Mouse (Mus musculus): Measurements from ENCODE around the gene Gm10073. TPM values are rescaled to one million over a fixed set of nuclear protein-coding genes. Genes with fewer than 3 reads are reported as not detected.
"Not testable (repeated sequence)": the region's sequence is repeated elsewhere in the genome, so short reads cannot be mapped to it uniquely, and the experiment has no call there.

The Gm10073 gene
- polyA plus RNA-seq (2014; fragmentation: Nextera tagmentation; extraction: Ambion mirVana): 10.1 and 11.4 TPM in 2 replicates

GRCm38 (mm10) chr8:106573168-106573567, at the start of gene Gm10073:
TSS of gene Gm10073 (minus strand) at chr8:106573461.
- not testable (repeated sequence) for ATAC-seq (ENCODE audit: insufficient read depth); DNase-seq

GRCm38 (mm10) chr8:106623016-106623415, 49.8 kb upstream of the Gm10073 start:
- H3K9me3 ChIP-seq (ENCODE audit: low read depth, low read length): no peaks in the 10 kb centered on the region
- no peak for TF ChIP-seq CTCF (IDR thresholded peaks at IDR 0.05; ENCODE audit: low read depth)
- H3K4me1 ChIP-seq (ENCODE audit: insufficient read depth): peaks cover 11% of the 10 kb centered on the region
- H3K4me3 ChIP-seq (ENCODE audit: low read depth, low read length): no peak overlapping the region
- WGBS: 33% methylated on average over 5 of the region's 5 CpGs
- H3K36me3 ChIP-seq (ENCODE audit: insufficient read depth): no peaks in the 10 kb centered on the region
- peak overlapping the region; percentile 16; the same call in 1 of the 2 replicates for H3K27ac ChIP-seq (ENCODE audit: low read depth)
- no peak overlapping the region for H3K4me2 ChIP-seq
- H3K9ac ChIP-seq: no peak overlapping the region
- ATAC-seq (ENCODE audit: insufficient read depth) (no peak), DNase-seq (no peak)
- H3K27me3 ChIP-seq (ENCODE audit: insufficient read depth, low read length): no peaks in the 10 kb centered on the region

More at GRCm38 (mm10) chr8:106573168-106573567, at the start of gene Gm10073:
- H3K9me3 ChIP-seq (ENCODE audit: low read depth, low read length); H3K27ac ChIP-seq (ENCODE audit: low read depth); H3K27me3 ChIP-seq (ENCODE audit: insufficient read depth, low read length); H3K9ac ChIP-seq; H3K4me3 ChIP-seq (ENCODE audit: low read depth, low read length); H3K36me3 ChIP-seq (ENCODE audit: insufficient read depth); H3K4me2 ChIP-seq: not testable (repeated sequence)
- WGBS: 20% methylated on average over 19 of the region's 20 CpGs
- H3K4me1 ChIP-seq (ENCODE audit: insufficient read depth): peaks cover 10% of the 10 kb centered on the region; the same call in 1 of the 2 replicates

GRCm38 (mm10) chr8:106620488-106620887, 47.2 kb upstream of the Gm10073 start:
- no peak for TF ChIP-seq CTCF (IDR thresholded peaks at IDR 0.05; ENCODE audit: low read depth)
- ATAC-seq (ENCODE audit: insufficient read depth) (no peak), DNase-seq (no peak)
- WGBS: 59% methylated on average over 2 of the region's 2 CpGs
- Histone ChIP-seq H3K36me3 (ENCODE audit: insufficient read depth) (no peaks in the 10 kb centered on the region), H3K9ac (no peak overlapping the region), H3K4me3 (ENCODE audit: low read depth, low read length) (no peak overlapping the region), H3K27me3 (ENCODE audit: insufficient read depth, low read length) (no peaks in the 10 kb centered on the region), H3K27ac (ENCODE audit: low read depth) (peak overlapping the region; percentile 75; the same call in 1 of the 2 replicates), H3K9me3 (ENCODE audit: low read depth, low read length) (no peaks in the 10 kb centered on the region), H3K4me2 (no peak overlapping the region), H3K4me1 (ENCODE audit: insufficient read depth) (peaks cover 17% of the 10 kb centered on the region)

GRCm38 (mm10) chr8:106619549-106620245, 46.4 kb upstream of the Gm10073 start:
- Histone ChIP-seq H3K36me3 (ENCODE audit: insufficient read depth) (no peaks in the 10 kb centered on the region), H3K4me2 (no peak overlapping the region), H3K9me3 (ENCODE audit: low read depth, low read length) (no peaks in the 10 kb centered on the region), H3K27ac (ENCODE audit: low read depth) (peak overlapping the region; percentile 75), H3K27me3 (ENCODE audit: insufficient read depth, low read length) (no peaks in the 10 kb centered on the region), H3K9ac (no peak overlapping the region), H3K4me1 (ENCODE audit: insufficient read depth) (peaks cover 17% of the 10 kb centered on the region), H3K4me3 (ENCODE audit: low read depth, low read length) (no peak overlapping the region)
- DNase-seq (peak; percentile 81), ATAC-seq (ENCODE audit: insufficient read depth) (peak; percentile 76)
- TF ChIP-seq CTCF (IDR thresholded peaks at IDR 0.05; ENCODE audit: low read depth): no peak
- WGBS: 32% methylated on average over 9 of the region's 9 CpGs

- Histone ChIP-seq H3K27ac (ENCODE audit: low read depth) (no peak overlapping the region), H3K4me1 (ENCODE audit: insufficient read depth) (peaks cover 17% of the 10 kb centered on the region), H3K4me2 (no peak overlapping the region), H3K9me3 (ENCODE audit: low read depth, low read length) (no peaks in the 10 kb centered on the region), H3K4me3 (ENCODE audit: low read depth, low read length) (no peak overlapping the region), H3K9ac (no peak overlapping the region), H3K36me3 (ENCODE audit: insufficient read depth) (no peaks in the 10 kb centered on the region), H3K27me3 (ENCODE audit: insufficient read depth, low read length) (no peaks in the 10 kb centered on the region)
- peak; percentile 33; the same call in 1 of the 2 replicates for TF ChIP-seq CTCF (IDR thresholded peaks at IDR 0.05; ENCODE audit: low read depth)
- no peak for DNase-seq
- ATAC-seq (ENCODE audit: insufficient read depth): no peak
- 58% methylated on average over 6 of the region's 6 CpGs for WGBS
Measured at GRCm38 (mm10) chr8:106618324-106618723, 45.1 kb upstream of the Gm10073 start.

- DNase-seq: no peak
- Histone ChIP-seq H3K4me3 (ENCODE audit: low read depth, low read length) (no peak overlapping the region), H3K9me3 (ENCODE audit: low read depth, low read length) (no peaks in the 10 kb centered on the region), H3K36me3 (ENCODE audit: insufficient read depth) (no peaks in the 10 kb centered on the region), H3K4me2 (no peak overlapping the region), H3K27ac (ENCODE audit: low read depth) (no peak overlapping the region), H3K4me1 (ENCODE audit: insufficient read depth) (peaks cover 17% of the 10 kb centered on the region), H3K27me3 (ENCODE audit: insufficient read depth, low read length) (no peaks in the 10 kb centered on the region), H3K9ac (no peak overlapping the region)
- 64% methylated on average over 6 of the region's 6 CpGs for WGBS
- ATAC-seq (ENCODE audit: insufficient read depth): no peak
- TF ChIP-seq CTCF (IDR thresholded peaks at IDR 0.05; ENCODE audit: low read depth): no peak
Measured at GRCm38 (mm10) chr8:106617865-106618264, 44.6 kb upstream of the Gm10073 start.

GRCm38 (mm10) chr8:106617196-106617595, 43.9 kb upstream of the Gm10073 start:
- DNase-seq: no peak
- Histone ChIP-seq H3K9ac (no peak overlapping the region), H3K27ac (ENCODE audit: low read depth) (peak overlapping the region; percentile 30; the same call in 1 of the 2 replicates), H3K4me3 (ENCODE audit: low read depth, low read length) (no peak overlapping the region), H3K27me3 (ENCODE audit: insufficient read depth, low read length) (no peaks in the 10 kb centered on the region), H3K36me3 (ENCODE audit: insufficient read depth) (no peaks in the 10 kb centered on the region), H3K9me3 (ENCODE audit: low read depth, low read length) (no peaks in the 10 kb centered on the region), H3K4me1 (ENCODE audit: insufficient read depth) (peaks cover 17% of the 10 kb centered on the region), H3K4me2 (no peak overlapping the region)
- no peak for TF ChIP-seq CTCF (IDR thresholded peaks at IDR 0.05; ENCODE audit: low read depth)
- ATAC-seq (ENCODE audit: insufficient read depth): no peak
- 39% methylated on average over 6 of the region's 6 CpGs for WGBS
